Mouse (Mus musculus): ENCODE data around the gene Fam129b. TPM values are rescaled to one million over a fixed set of nuclear protein-coding genes. Genes with fewer than 3 reads are reported as not detected.

Fam129b gene
- total RNA-seq, 2 experiments from 2014 or later: 26.0 to 26.6 TPM

- intact Hi-C loops (cut with DNase I): no loop called here
- no peak for DNase-seq (ENCODE audit: extremely low spot score in 1 of 2, low spot score in 2 of 2)
Measured at GRCm38 (mm10) chr2:32971235-32971634, 95.3 kb downstream of the Fam129b start.

DNA sequence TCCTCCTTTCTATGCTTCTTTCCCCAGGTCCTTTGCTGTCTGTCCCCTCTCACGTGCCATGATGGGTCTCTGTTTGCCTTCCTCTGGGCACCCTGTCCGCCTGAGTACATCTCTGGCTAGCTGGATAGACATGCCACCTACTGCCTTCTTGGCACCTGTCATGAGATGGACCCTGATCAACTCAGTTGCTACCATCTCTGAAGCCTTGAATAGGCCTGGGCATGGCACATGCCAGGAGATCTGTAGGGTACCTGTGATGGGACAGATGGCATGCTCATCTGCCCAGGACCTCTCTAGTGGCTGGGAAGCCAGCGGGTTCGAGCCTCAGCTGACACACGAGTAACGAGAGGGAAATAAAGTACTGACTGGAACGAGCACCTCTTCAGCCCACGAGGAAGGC lies 98.3 kb downstream of the Fam129b start:
- DNase-seq (ENCODE audit: extremely low spot score in 1 of 2, low spot score in 2 of 2): no peak
- intact Hi-C loops (cut with DNase I): no loop called here

Other genes with a start within 250 kb of the Fam129b start
- 10 to 100 TPM; 24.9 to 25.2 TPM for gene Eng, start 229.5 kb upstream of the Fam129b start, total RNA-seq (2021)
- 10 to 100 TPM; 11.4 to 14.4 TPM for gene Fpgs, start 172.0 kb upstream of the Fam129b start, total RNA-seq (2021)
- gene Cdk9, start 163.0 kb upstream of the Fam129b start, total RNA-seq (2021): 10 to 100 TPM; 89.3 to 92.5 TPM
- 10 to 100 TPM; 33.0 to 37.3 TPM for gene Sh2d3c, start 155.1 kb upstream of the Fam129b start, total RNA-seq (2021)
- 1 to 10 TPM; 2.3 to 2.9 TPM for gene 6330409D20Rik, start 135.1 kb upstream of the Fam129b start, total RNA-seq (2021)
- gene Tor2a, start 118.9 kb upstream of the Fam129b start, total RNA-seq (2021): 10 to 100 TPM; 28.6 to 28.9 TPM
- under 1 TPM; 0.22 to 0.36 TPM for gene Ttc16, start 100.5 kb upstream of the Fam129b start, total RNA-seq (2021)
- 10 to 100 TPM in 1 of 2 experiments, 1 to 10 TPM in 1; 8.4 to 10.3 TPM for gene Ptrh1, start 100.3 kb upstream of the Fam129b start, total RNA-seq (2021)
- not detected for gene Cfap157, start 91.7 kb upstream of the Fam129b start, total RNA-seq (2021)
- 100 to 1,000 TPM; 862 to 881 TPM for gene Stxbp1, start 28.9 kb upstream of the Fam129b start, total RNA-seq (2021)
- gene Rpl12, start 85.4 kb downstream of the Fam129b start, total RNA-seq (2021): 100 to 1,000 TPM; 145 to 166 TPM
- 10 to 100 TPM; 36.3 to 38.9 TPM for gene Lrsam1, start 85.5 kb downstream of the Fam129b start, total RNA-seq (2021)
- gene Slc2a8, start 106.0 kb downstream of the Fam129b start, total RNA-seq (2021): 10 to 100 TPM; 22.5 to 25.4 TPM